Mouse (Mus musculus): Measurements from ENCODE around the gene Dxo. TPM values are rescaled to one million over a fixed set of nuclear protein-coding genes. Genes with fewer than 3 reads are reported as not detected.
A peak's percentile ranks its signal among the peaks of the same experiment; 100 is the strongest.

Dxo gene
- polyA plus RNA-seq, 1 experiment: not detected

DNA sequence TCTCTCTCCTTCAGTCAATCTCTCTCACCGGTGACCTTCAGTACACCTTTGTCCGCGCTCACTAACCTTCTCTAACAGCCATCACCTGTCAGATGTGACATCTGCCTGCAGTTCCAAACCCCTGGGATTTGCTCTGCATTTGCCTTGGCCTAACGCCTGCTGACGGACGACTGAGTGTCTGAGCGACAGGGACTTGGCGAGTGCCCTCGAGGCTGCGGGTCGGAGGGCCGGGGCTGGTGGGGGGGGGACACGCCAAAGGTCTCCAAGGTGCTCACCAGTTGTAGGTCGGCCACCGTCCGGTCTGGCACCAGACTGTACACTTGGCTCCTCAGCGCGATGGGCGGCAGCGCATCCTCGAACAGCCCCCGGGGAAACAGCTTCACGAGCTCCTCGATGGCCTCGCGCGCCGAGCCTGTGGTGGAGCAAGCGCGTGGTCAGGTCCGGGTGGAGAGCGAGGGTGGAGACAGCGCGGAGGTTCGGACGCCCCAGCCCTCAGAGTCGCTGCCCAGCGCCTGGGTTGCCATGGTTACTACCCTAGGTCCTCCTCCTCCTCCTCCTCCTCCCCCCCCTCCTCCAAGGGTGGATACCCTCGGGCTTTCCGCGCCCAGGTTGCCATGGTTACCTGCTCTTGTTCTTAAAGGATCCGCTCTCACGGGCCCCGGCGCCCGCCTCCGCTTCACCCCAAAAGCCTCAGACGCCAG, 514 bp upstream of the Dxo start:
- peak overlapping the region; percentile 60; the same call in 1 of the 2 replicates for H3K27ac ChIP-seq (ENCODE audit: insufficient read depth, low read depth, low read length)
- H3K4me3 ChIP-seq (ENCODE audit: insufficient read depth, low read depth, low read length): peak overlapping the region; percentile 86
- H3K4me1 ChIP-seq (ENCODE audit: control insufficient read depth, insufficient read depth, low read length): peaks cover 21% of the 10 kb centered on the region
- 3% methylated on average over 48 of the region's 48 CpGs for WGBS
- TF ChIP-seq POLR2A (IDR thresholded peaks at IDR 0.05; ENCODE audit: insufficient read depth, low read depth, low read length): no peak
- no peak for TF ChIP-seq CTCF (IDR thresholded peaks at IDR 0.05; ENCODE audit: insufficient read depth, low read depth, low read length)

DNA sequence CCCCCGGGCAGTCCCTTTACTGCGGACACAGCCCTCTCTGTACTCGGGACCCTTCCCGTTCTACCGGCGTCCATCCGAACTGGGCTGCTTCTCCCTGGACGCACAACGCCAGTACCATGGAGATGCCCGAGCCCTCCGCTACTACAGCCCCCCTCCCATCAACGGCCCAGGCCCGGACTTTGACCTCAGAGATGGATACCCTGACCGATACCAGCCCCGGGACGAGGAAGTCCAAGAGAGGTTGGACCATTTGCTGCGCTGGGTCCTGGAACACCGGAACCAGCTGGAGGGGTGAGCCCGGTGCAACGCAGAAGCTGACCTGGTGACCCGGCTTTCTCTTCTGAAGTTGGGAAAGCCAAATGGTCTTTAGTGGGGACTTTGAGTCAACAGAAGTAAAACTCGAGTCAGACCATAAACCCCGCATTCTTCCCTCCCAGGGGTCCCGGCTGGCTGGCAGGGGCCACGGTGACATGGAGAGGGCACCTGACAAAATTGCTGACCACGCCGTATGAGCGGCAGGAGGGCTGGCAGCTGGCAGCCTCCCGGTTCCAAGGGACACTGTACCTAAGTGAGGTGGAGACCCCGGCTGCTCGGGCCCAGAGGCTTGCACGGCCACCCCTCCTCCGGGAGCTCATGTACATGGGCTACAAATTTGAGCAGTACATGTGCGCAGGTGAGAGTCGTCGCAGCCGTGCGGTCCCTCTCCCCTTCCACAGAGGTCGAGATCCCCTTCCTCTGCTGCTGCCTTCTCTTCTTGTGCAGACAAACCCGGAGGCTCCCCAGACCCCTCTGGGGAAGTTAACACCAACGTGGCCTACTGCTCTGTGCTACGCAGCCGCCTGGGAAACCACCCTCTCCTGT, 875 bp downstream of the Dxo start:
- TF ChIP-seq POLR2A (IDR thresholded peaks at IDR 0.05; ENCODE audit: insufficient read depth, low read depth, low read length) (no peak), CTCF (IDR thresholded peaks at IDR 0.05; ENCODE audit: insufficient read depth, low read depth, low read length) (no peak)
- Histone ChIP-seq H3K4me3 (ENCODE audit: insufficient read depth, low read depth, low read length) (peak overlapping the region; percentile 86), H3K27ac (ENCODE audit: insufficient read depth, low read depth, low read length) (no peak overlapping the region), H3K4me1 (ENCODE audit: control insufficient read depth, insufficient read depth, low read length) (peaks cover 21% of the 10 kb centered on the region)
- WGBS: 39% methylated on average over 43 of the region's 43 CpGs

DNA sequence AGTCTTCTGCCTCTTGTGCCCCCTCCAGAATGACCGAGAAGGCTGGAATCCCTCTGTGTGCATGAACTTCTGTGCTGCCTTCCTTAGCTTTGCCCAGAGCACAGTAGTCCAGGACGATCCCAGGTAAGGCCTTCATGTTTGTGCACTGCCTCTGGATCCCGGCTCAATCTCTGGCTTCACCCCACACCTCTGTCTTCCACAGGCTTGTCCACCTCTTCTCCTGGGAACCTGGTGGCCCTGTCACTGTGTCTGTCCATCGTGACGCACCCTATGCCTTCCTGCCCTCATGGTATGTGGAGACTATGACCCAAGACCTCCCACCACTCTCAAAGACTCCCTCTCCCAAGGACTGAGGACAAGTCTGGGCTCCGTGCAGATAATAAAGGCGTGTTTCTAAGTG, 2.0 kb downstream of the Dxo start:
- 86% methylated on average over 7 of the region's 7 CpGs for WGBS

DNA sequence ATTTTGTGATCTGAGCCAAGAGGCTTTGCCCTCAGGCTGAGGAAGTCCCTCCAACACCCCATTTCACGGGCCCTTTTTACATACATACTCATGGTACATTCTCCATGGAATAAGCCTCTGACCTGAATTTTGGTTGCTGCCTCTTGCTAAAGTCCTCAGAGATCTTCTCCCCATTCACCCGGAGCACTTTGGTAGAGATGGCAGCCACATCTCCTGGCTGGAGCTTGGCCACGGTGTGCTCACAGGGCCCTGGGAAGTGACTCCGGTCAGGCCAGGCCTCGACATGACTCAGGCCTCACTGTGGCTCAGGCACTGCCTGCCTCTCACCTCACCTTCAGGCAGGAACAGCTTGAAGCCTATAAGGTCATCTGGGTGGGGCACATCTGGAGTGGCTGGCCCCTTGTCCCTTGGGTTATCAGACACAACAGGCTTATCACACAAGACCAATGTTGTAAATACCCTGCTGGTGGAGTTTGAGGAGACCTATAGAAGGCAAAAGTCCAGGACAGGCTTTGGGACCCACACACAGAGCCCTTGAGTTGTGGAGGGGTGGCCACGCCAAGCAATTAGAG, 4.0 kb downstream of the Dxo start:
- TF ChIP-seq POLR2A (IDR thresholded peaks at IDR 0.05; ENCODE audit: insufficient read depth, low read depth, low read length) (no peak), CTCF (IDR thresholded peaks at IDR 0.05; ENCODE audit: insufficient read depth, low read depth, low read length) (no peak)
- Histone ChIP-seq H3K4me3 (ENCODE audit: insufficient read depth, low read depth, low read length) (no peak overlapping the region), H3K27ac (ENCODE audit: insufficient read depth, low read depth, low read length) (no peak overlapping the region), H3K4me1 (ENCODE audit: control insufficient read depth, insufficient read depth, low read length) (peaks cover 18% of the 10 kb centered on the region)
- 83% methylated on average over 6 of the region's 6 CpGs for WGBS

More for the DNA sequence above, 2.0 kb downstream of the Dxo start:
- Histone ChIP-seq H3K4me3 (ENCODE audit: insufficient read depth, low read depth, low read length) (no peak overlapping the region), H3K27ac (ENCODE audit: insufficient read depth, low read depth, low read length) (no peak overlapping the region), H3K4me1 (ENCODE audit: control insufficient read depth, insufficient read depth, low read length) (peaks cover 18% of the 10 kb centered on the region)
- no peak for TF ChIP-seq POLR2A (IDR thresholded peaks at IDR 0.05; ENCODE audit: insufficient read depth, low read depth, low read length)
- TF ChIP-seq CTCF (IDR thresholded peaks at IDR 0.05; ENCODE audit: insufficient read depth, low read depth, low read length): no peak

DNA sequence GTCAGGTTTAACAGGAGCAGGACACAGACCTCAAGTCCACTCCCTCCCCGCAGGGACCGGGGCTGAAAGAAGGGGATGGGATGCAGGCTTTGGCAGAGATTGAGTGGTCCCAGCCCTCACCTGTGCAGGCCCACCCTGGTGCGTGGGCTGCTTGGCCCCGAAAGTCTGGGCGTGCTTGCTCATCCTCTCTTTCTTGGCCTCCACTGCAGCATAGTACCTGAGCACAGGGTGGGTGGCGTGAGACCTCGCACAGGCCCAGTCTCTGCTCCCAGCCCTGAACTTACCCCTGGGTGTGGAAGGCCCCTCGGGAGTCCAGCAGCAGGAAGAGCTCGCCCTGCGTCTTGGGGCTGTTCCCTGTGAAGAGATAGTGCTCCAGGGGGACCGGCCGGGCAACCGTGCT, 8.1 kb downstream of the Dxo start:
- 97% methylated on average over 13 of the region's 13 CpGs for WGBS
- Histone ChIP-seq H3K4me1 (ENCODE audit: control insufficient read depth, insufficient read depth, low read length) (peaks cover 3% of the 10 kb centered on the region; the same call in 1 of the 2 replicates), H3K4me3 (ENCODE audit: insufficient read depth, low read depth, low read length) (no peak overlapping the region), H3K27ac (ENCODE audit: insufficient read depth, low read depth, low read length) (no peak overlapping the region)
- no peak for TF ChIP-seq CTCF (IDR thresholded peaks at IDR 0.05; ENCODE audit: insufficient read depth, low read depth, low read length)
- no peak for TF ChIP-seq POLR2A (IDR thresholded peaks at IDR 0.05; ENCODE audit: insufficient read depth, low read depth, low read length)

DNA sequence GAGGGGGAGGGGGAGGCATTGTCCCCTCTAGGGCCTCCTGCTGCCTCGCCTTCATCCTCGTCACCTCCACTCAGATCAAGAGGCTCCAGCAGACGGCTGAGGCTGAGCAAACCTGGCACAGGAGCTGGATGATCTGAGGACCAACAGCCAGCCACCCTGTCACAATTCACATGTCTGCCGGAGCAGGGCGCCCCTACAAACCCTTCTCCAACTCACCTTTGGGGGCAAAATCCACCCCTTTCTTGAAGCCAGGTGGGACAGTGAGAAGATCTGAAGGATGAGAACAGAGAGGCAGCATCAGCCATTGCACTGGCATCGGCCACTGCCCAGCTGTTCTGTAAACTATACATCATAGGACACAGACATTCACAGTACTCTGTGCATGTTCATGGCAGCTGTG, 10.4 kb downstream of the Dxo start:
- TF ChIP-seq POLR2A (IDR thresholded peaks at IDR 0.05; ENCODE audit: insufficient read depth, low read depth, low read length) (no peak), CTCF (IDR thresholded peaks at IDR 0.05; ENCODE audit: insufficient read depth, low read depth, low read length) (no peak)

DNA sequence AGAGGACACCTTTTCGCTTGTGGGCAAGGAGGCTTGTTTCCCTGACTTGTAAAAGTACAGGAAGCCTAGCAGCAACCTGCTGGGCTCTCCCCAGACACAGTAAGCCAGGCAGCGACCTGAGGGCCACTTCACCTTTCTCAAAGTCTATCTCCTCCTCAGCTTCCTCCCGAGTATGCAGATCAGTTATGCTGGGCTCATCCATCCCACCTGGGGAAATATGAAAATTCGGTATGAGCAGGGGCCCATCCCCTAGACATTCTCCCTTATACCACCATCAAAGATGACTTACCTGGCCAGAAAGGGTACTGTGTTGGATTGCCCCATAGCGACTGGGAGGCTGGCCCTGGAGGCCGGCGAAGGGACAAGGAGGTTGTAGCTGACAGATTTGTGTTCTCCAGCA, 10.8 kb downstream of the Dxo start:
- WGBS: 91% methylated on average over 7 of the region's 7 CpGs
- Histone ChIP-seq H3K4me1 (ENCODE audit: control insufficient read depth, insufficient read depth, low read length) (peaks cover 8% of the 10 kb centered on the region), H3K4me3 (ENCODE audit: insufficient read depth, low read depth, low read length) (no peak overlapping the region), H3K27ac (ENCODE audit: insufficient read depth, low read depth, low read length) (no peak overlapping the region)
- TF ChIP-seq POLR2A (IDR thresholded peaks at IDR 0.05; ENCODE audit: insufficient read depth, low read depth, low read length) (no peak), CTCF (IDR thresholded peaks at IDR 0.05; ENCODE audit: insufficient read depth, low read depth, low read length) (no peak)

More for the DNA sequence above, 10.4 kb downstream of the Dxo start:
- peaks cover 8% of the 10 kb centered on the region for H3K4me1 ChIP-seq (ENCODE audit: control insufficient read depth, insufficient read depth, low read length)
- no peak overlapping the region for H3K4me3 ChIP-seq (ENCODE audit: insufficient read depth, low read depth, low read length)
- 88% methylated on average over 6 of the region's 6 CpGs for WGBS
- no peak overlapping the region for H3K27ac ChIP-seq (ENCODE audit: insufficient read depth, low read depth, low read length)

DNA sequence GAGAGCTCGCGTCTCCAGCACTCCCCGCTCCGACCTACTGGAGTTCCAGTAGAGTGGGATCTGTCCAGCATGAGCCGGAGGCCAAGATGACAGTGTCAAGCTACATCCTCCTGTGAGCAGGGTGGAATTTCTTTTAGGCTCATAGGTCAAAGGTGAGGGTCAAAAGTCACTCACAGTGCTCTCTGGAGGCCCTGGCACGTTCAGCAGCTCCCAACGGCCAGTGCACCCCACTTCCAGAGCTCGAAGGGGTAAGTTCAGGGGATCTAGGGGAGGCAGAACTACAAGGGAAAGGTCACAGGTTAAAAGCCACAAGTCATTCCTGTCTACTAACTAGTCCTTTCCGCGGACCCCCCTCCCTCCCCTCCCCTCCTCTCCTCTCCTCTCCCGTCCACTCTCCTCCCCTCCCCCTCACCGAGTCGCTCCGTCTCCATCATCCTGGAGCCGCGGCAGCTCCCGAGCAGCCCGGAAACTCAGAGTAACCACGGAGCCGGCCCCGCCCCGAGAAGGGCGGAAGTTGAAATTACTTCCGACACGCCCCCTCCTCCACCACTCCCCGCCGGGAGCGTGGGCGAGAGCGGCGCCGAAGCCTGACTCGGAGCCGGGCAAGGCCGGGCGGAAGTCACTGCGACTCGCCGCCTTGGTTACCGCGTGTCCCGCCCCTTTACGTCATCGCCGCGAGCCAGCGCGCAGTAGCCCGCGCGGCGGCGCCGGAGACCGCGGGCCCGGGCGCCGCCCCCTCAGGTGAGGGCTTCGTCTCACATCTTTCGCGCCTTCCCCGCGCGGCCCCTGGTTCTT, 13.1 kb downstream of the Dxo start, which contains the start of the genes Skiv2l and Nelfe:
Gene Skiv2l (minus strand): TSS at position 489 of the 795 bp plus-strand sequence.
Gene Nelfe (plus strand): TSS at position 670 of the 795 bp plus-strand sequence.
- Histone ChIP-seq H3K4me1 (ENCODE audit: control insufficient read depth, insufficient read depth, low read length) (peaks cover 8% of the 10 kb centered on the region), H3K27ac (ENCODE audit: insufficient read depth, low read depth, low read length) (no peak within 1 kb of the TSS), H3K4me3 (ENCODE audit: insufficient read depth, low read depth, low read length) (peak within 1 kb of the TSS; percentile 67)
- WGBS: under 1% methylated on average over 65 of the region's 65 CpGs
- TF ChIP-seq CTCF (IDR thresholded peaks at IDR 0.05; ENCODE audit: insufficient read depth, low read depth, low read length): no peak
- peak; percentile 92 for TF ChIP-seq POLR2A (IDR thresholded peaks at IDR 0.05; ENCODE audit: insufficient read depth, low read depth, low read length)

Measured in olfactory bulb, adult 2 months (tissue).